Mouse (Mus musculus): Measurements from ENCODE around the gene Iqschfp. TPM values are rescaled to one million over a fixed set of nuclear protein-coding genes. Genes with fewer than 3 reads are reported as not detected.

Gene Iqschfp
- polyA plus RNA-seq, 1 experiment from 2014 or later = 0.45 TPM

DNA sequence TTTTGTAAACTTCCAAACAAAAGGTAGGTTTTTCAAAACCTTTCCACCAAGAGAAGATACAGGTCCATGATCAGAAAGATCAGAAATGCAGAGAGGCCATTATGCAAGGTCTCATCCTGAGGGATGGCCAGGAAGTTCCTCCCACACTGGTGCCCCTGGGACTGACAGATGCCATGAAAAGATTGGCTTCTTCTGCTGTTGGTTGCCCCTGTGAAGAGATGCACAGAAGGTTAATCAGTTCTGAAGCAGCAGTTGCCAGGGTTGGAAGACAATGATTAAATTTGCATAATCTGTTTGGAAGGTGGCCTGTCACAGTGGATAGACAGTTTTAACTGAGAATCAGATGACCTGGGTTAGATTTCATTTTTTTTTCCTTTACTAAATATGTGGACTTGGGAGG, 491.6 kb downstream of the Iqschfp start:
- Histone ChIP-seq H3K4me1 (peaks cover 2% of the 10 kb centered on the region; the same call in 1 of the 2 replicates), H3K27me3 (no peaks in the 10 kb centered on the region), H3K9ac (no peak overlapping the region), H3K4me2 (replicated peaks) (no peak overlapping the region), H3K27ac (no peak overlapping the region), H3K4me3 (no peak overlapping the region), H3K36me3 (no peaks in the 10 kb centered on the region), H3K9me3 (replicated peaks) (no peaks in the 10 kb centered on the region)
- ATAC-seq (ENCODE audit: low FRiP score) = no peak

DNA sequence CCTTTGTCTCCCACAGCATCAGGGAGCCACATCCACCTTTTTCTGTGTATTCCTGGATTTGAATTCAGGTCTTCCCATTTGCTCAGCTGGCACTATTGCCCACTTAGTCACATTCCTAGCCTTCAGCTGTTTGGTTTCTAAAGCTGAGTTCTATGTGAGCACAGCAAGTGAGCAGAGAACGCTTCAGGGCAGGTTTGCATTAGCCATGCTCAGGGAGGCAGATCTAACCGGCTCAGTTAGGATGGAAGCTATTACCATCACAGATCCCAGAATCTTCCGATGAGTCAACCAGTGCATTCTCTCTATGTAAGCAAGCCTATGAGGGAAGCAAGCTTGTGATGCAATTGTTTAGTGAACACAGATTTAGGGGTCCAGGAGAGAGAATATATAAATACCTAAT, 493.5 kb downstream of the Iqschfp start:
- no peaks in the 10 kb centered on the region for H3K27me3 ChIP-seq
- H3K9ac ChIP-seq = no peak overlapping the region
- H3K4me3 ChIP-seq = no peak overlapping the region
- no peak overlapping the region for H3K4me2 ChIP-seq (replicated peaks)
- H3K4me1 ChIP-seq = peaks cover 2% of the 10 kb centered on the region; the same call in 1 of the 2 replicates
- no peaks in the 10 kb centered on the region for H3K36me3 ChIP-seq
- H3K27ac ChIP-seq = no peak overlapping the region
- no peaks in the 10 kb centered on the region for H3K9me3 ChIP-seq (replicated peaks)
- no peak for ATAC-seq (ENCODE audit: low FRiP score)
- WGBS = 89% methylated on average over 3 of the region's 3 CpGs

DNA sequence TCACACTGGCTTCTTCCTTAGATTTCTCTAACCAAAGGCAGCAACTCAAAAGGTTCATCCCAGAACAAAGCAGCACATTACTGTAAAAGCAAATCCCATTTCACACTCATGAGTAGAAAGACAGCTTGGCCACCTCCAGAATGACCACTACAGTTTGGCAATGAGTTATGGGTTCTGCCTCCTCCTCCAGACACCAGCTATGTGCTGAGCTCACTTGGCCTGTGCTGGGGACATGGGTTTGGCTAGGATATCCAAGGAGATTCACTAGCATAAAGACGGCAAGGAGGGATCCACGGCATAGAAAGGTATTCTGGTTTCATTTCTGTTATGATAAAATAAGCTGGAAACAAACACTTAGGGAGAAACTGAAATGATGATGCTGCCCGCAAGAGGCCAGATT, 496.0 kb downstream of the Iqschfp start:
- no peak for ATAC-seq (ENCODE audit: low FRiP score)

DNA sequence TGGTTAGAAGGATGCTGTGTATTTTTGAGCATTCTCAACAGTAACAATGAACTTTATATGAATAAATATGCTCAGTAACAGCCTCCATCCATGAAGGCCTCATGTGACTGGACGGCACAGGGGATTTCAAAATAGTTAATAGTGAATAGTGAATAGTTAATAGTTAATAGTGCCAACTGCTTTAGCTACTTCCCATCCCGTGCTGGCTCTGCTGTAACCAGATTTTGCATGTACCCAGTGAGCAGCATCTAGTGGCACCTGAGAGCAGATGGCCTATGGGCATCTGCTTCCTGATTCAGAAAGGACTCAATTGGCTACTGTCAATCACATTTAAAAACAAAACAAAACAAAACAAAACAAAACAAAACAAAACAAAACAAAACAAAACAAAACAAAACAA, 501.5 kb downstream of the Iqschfp start:
- Histone ChIP-seq H3K27ac (no peak overlapping the region), H3K27me3 (no peaks in the 10 kb centered on the region), H3K4me2 (replicated peaks) (no peak overlapping the region), H3K9ac (no peak overlapping the region), H3K36me3 (no peaks in the 10 kb centered on the region), H3K4me1 (no peaks in the 10 kb centered on the region), H3K4me3 (no peak overlapping the region), H3K9me3 (replicated peaks) (no peaks in the 10 kb centered on the region)
- 67% methylated on average over 2 of the region's 2 CpGs for WGBS
- no peak for ATAC-seq (ENCODE audit: low FRiP score)

More for the DNA sequence above, 496.0 kb downstream of the Iqschfp start:
- Histone ChIP-seq H3K4me3 (no peak overlapping the region), H3K4me1 (peaks cover 2% of the 10 kb centered on the region; the same call in 1 of the 2 replicates), H3K4me2 (replicated peaks) (no peak overlapping the region), H3K9ac (no peak overlapping the region), H3K27me3 (no peaks in the 10 kb centered on the region), H3K36me3 (no peaks in the 10 kb centered on the region), H3K27ac (no peak overlapping the region), H3K9me3 (replicated peaks) (no peaks in the 10 kb centered on the region)
- 97% methylated on average over 3 of the region's 3 CpGs for WGBS

DNA sequence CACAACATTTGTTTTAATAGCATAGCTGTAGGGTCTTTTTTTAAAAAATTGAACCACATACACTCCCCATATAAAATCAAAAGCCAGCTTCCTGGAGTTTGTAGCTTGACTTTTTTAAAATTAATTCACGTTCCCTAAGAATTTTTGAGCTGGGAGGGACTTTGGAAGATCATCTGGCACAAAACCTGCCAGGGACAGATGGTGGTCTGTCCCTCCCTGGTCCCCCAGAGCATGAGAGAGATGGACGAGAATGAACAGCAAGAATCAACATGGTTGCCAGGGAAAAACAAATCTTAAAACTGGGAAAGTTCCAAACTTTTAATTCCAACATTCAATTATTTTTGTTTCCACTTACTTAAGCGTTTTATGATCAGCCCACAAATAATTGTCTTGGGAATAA, 506.7 kb downstream of the Iqschfp start:
- 83% methylated on average over 3 of the region's 3 CpGs for WGBS
- no peak overlapping the region for H3K4me2 ChIP-seq (replicated peaks)
- no peak for ATAC-seq (ENCODE audit: low FRiP score)

DNA sequence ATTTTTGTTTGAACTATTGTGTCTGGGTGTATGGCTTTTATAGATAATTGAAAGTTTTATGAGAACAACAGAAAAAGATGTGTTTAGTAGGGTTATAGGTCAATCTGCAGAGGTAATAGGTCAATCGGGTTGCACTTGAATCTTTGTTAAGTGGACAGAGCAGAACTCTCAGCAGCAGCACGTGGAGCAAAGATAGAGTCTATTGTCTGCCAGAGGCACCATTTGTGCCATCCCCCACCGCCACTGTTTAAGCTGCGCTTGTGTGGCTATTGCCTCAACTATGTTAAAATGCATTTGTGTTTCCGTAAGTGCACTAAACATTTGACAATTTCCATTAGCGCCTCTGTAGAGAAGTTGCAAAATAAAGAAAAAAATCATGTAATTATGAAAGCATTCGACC, 508.1 kb downstream of the Iqschfp start:
- Histone ChIP-seq H3K4me1 (0 out of 2 replicates have a peak, but pooled peaks cover 8% of the 10 kb centered on the region), H3K9me3 (replicated peaks) (no peaks in the 10 kb centered on the region), H3K4me2 (replicated peaks) (no peak overlapping the region)

More for the DNA sequence above, 506.7 kb downstream of the Iqschfp start:
- H3K9ac ChIP-seq = no peak overlapping the region
- H3K36me3 ChIP-seq = no peaks in the 10 kb centered on the region
- no peak overlapping the region for H3K4me3 ChIP-seq
- no peak overlapping the region for H3K27ac ChIP-seq
- H3K9me3 ChIP-seq (replicated peaks) = no peaks in the 10 kb centered on the region
- H3K4me1 ChIP-seq = 0 out of 2 replicates have a peak, but pooled peaks cover 4% of the 10 kb centered on the region
- no peaks in the 10 kb centered on the region for H3K27me3 ChIP-seq

DNA sequence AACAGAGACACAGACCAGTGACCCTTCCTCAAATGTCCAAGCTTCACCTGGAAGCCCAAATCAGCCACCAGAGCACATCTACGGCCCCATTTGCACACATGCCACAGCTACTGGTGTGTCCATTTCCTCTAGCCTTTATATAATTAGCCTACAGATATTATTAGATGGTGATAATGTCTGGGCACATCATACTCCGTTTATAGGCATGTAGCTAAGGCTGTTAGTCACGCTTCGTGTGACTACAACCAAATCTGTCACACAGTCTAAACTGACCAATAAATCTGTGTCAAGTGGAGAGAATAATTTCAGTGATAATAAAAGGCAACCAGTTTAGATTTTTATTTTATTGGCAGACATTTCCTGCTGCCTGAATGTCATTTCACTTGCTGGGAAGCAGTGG, 511.3 kb downstream of the Iqschfp start:
- H3K36me3 ChIP-seq = no peaks in the 10 kb centered on the region
- H3K27ac ChIP-seq = 0 out of 2 replicates have a peak overlapping the region, but pooled peaks have one; percentile 6
- H3K4me1 ChIP-seq = peaks cover 18% of the 10 kb centered on the region
- no peaks in the 10 kb centered on the region for H3K27me3 ChIP-seq
- H3K4me2 ChIP-seq (replicated peaks) = no peak overlapping the region
- ATAC-seq (ENCODE audit: low FRiP score) = peak; percentile 38; the same call in 1 of the 2 replicates
- no peak overlapping the region for H3K9ac ChIP-seq
- no peak overlapping the region for H3K4me3 ChIP-seq
- no peaks in the 10 kb centered on the region for H3K9me3 ChIP-seq (replicated peaks)
- 68% methylated on average over 4 of the region's 4 CpGs for WGBS

More for the DNA sequence above, 508.1 kb downstream of the Iqschfp start:
- Histone ChIP-seq H3K27me3 (no peaks in the 10 kb centered on the region), H3K36me3 (no peaks in the 10 kb centered on the region), H3K27ac (no peak overlapping the region), H3K4me3 (no peak overlapping the region), H3K9ac (no peak overlapping the region)
- WGBS = 58% methylated on average over 7 of the region's 7 CpGs
- ATAC-seq (ENCODE audit: low FRiP score) = no peak

DNA sequence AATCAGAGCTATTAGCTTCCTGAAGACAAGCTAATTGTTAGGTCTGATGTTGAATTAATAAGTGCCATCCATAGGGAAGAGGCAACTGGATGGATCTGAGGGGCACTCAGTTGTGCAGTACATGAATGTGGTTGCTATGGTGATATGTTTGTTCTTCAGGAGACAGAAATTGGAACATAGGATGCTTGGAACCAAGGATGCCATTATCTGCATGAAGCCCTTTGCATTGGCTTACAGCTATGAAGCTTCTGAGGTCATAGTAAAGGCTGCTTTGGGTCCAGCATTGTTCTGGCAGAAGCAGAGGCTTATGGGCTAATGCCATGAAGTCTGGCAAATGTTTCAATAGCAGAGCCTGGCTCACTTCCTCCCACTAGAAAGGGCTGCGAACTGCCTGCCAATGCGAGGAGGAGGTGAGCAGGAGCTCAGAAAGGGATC, 511.8 kb downstream of the Iqschfp start:
- ATAC-seq (ENCODE audit: low FRiP score) = peak; percentile 67
- no peaks in the 10 kb centered on the region for H3K27me3 ChIP-seq
- H3K9ac ChIP-seq = no peak overlapping the region

DNA sequence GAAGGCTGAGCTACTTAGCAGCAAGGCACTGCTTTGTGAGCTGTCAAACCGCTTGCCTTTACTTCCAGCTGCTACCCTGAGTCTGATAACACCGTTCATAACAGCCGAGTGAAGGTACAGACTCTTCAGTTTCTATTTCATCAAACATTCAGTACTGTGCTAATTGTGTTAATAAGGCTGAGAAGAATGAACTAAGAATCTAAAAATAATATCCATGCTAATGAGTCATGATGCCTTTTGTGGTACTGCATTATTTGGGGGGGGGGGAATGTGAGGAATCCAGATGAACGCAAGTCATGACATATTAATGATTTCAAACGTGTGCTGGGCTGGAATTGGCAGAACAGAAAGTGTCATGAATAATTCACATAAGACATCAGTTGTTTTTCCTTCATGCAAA, 513.7 kb downstream of the Iqschfp start:
- H3K27ac ChIP-seq = no peak overlapping the region
- H3K9me3 ChIP-seq (replicated peaks) = no peaks in the 10 kb centered on the region
- H3K4me2 ChIP-seq (replicated peaks) = no peak overlapping the region
- no peaks in the 10 kb centered on the region for H3K36me3 ChIP-seq
- no peak for ATAC-seq (ENCODE audit: low FRiP score)
- 55% methylated on average over 5 of the region's 5 CpGs for WGBS
- no peaks in the 10 kb centered on the region for H3K27me3 ChIP-seq
- no peak overlapping the region for H3K4me3 ChIP-seq
- H3K9ac ChIP-seq = no peak overlapping the region
- H3K4me1 ChIP-seq = peaks cover 18% of the 10 kb centered on the region

More for the DNA sequence above, 511.8 kb downstream of the Iqschfp start:
- peaks cover 18% of the 10 kb centered on the region for H3K4me1 ChIP-seq
- WGBS = 76% methylated on average over 2 of the region's 2 CpGs
- H3K4me2 ChIP-seq (replicated peaks) = no peak overlapping the region
- no peaks in the 10 kb centered on the region for H3K9me3 ChIP-seq (replicated peaks)
- 0 out of 2 replicates have a peak overlapping the region, but pooled peaks have one; percentile 6 for H3K27ac ChIP-seq
- no peaks in the 10 kb centered on the region for H3K36me3 ChIP-seq
- H3K4me3 ChIP-seq = no peak overlapping the region

DNA sequence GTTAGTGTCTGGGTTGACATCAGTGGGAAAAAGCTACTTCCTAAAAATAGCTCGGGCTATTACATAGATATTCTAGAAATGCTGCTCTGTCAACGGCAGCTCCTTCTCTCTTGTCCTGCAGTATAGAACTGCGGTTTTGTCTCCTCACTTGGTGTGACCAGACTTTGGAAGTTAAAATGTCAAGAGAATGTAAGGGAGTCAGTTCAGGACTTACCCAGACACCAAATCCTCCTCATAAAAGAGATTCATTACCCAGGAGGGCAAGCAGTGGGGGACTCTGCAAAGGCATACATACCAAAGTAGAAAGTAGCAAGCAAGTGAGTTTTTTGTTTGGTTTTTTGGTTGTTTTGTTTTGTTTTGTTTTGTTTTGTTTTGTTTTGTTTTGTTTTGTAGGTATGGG, 520.2 kb downstream of the Iqschfp start:
- 83% methylated on average over 3 of the region's 3 CpGs for WGBS
- Histone ChIP-seq H3K9ac (no peak overlapping the region), H3K36me3 (no peaks in the 10 kb centered on the region), H3K4me2 (replicated peaks) (no peak overlapping the region), H3K4me3 (no peak overlapping the region), H3K4me1 (no peaks in the 10 kb centered on the region), H3K27ac (no peak overlapping the region), H3K9me3 (replicated peaks) (no peaks in the 10 kb centered on the region), H3K27me3 (no peaks in the 10 kb centered on the region)
- no peak for ATAC-seq (ENCODE audit: low FRiP score)

DNA sequence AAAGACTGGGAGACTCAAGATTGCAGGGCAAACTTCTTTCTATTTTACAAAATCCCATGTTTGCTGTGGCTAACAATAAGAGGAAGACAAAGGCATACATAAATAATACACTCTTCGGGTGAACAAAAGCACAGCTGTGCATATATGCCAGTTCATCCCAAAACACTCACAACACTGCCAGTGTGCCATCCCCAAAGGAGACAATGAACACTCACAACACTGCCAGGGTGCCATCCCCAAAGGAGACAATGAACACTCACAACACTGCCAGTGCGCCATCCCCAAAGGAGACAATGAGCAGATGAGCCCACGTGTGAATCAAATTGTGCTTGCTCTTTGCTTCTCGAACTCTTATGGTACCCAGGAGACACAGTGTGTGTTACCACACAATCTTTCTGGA, 527.8 kb downstream of the Iqschfp start:
- H3K4me3 ChIP-seq = no peak overlapping the region
- H3K9me3 ChIP-seq (replicated peaks) = no peaks in the 10 kb centered on the region
- 83% methylated on average over 4 of the region's 4 CpGs for WGBS
- H3K4me1 ChIP-seq = no peaks in the 10 kb centered on the region
- H3K4me2 ChIP-seq (replicated peaks) = no peak overlapping the region
- H3K9ac ChIP-seq = no peak overlapping the region
- no peak overlapping the region for H3K27ac ChIP-seq
- no peaks in the 10 kb centered on the region for H3K27me3 ChIP-seq
- ATAC-seq (ENCODE audit: low FRiP score) = no peak
- H3K36me3 ChIP-seq = no peaks in the 10 kb centered on the region

DNA sequence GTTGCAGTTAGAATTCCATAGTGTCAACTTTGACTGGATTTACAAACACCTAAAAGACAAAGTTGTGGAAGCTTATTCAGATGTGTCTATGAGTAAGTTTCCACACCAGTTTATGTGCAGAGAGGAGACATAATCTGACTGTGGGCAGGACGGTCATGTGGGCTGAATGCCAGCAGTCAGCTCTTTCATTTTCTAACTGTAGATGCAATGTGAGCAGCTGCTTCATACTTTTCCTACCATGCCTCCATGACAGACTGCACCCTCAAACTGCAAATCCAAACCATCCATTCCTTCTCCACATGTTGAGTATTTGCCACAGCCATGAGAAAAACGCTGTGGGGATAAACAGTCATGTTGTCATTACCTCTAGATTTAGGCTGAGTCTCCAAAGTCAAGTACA, 528.9 kb downstream of the Iqschfp start:
- no peaks in the 10 kb centered on the region for H3K27me3 ChIP-seq
- no peaks in the 10 kb centered on the region for H3K9me3 ChIP-seq (replicated peaks)
- 81% methylated on average over 2 of the region's 2 CpGs for WGBS
- no peak overlapping the region for H3K9ac ChIP-seq
- ATAC-seq (ENCODE audit: low FRiP score) = no peak
- no peak overlapping the region for H3K4me3 ChIP-seq
- H3K4me2 ChIP-seq (replicated peaks) = no peak overlapping the region
- H3K27ac ChIP-seq = no peak overlapping the region
- no peaks in the 10 kb centered on the region for H3K36me3 ChIP-seq
- H3K4me1 ChIP-seq = no peaks in the 10 kb centered on the region

DNA sequence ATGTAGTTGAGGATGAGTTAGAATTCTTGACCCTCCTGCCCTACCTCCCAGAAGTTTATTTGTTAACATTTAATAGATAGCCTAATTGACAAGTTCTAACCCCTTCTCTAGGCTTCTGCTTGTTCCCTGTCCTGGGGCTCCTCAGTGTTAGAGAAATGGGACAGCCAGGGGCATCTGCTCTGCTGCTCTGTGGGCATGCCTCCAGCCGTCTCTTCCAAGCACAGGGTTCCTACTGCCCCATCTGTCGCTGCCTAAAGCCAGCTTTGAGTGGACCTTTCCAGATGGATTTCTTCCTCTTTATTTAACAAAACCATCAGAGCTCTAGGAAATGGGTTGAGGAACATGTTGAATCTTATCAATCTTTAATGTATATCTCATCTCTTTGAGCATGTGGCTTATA, 529.8 kb downstream of the Iqschfp start:
- WGBS = 91% methylated on average over 2 of the region's 2 CpGs
- Histone ChIP-seq H3K4me2 (replicated peaks) (no peak overlapping the region), H3K36me3 (no peaks in the 10 kb centered on the region), H3K9ac (no peak overlapping the region), H3K27me3 (no peaks in the 10 kb centered on the region), H3K9me3 (replicated peaks) (no peaks in the 10 kb centered on the region), H3K4me3 (no peak overlapping the region), H3K4me1 (no peaks in the 10 kb centered on the region), H3K27ac (no peak overlapping the region)
- ATAC-seq (ENCODE audit: low FRiP score) = no peak

All from hindbrain, embryonic 12.5 days (tissue).